Mouse (Mus musculus) olfactory bulb, adult 2 months (tissue): Measurements from ENCODE around the gene Baz1b. TPM values are rescaled to one million over a fixed set of nuclear protein-coding genes. Genes with fewer than 3 reads are reported as not detected.
A peak's percentile ranks its signal among the peaks of the same experiment; 100 is the strongest.

Source experiments
- H3K27ac ChIP-seq: fragments of 200-500 bp; 2 replicates; pipeline ENCODE4 v1.5.1; 2012; ENCODE audit warnings: low read depth, low read length; ENCODE audit not compliant: insufficient read depth
- H3K4me1 ChIP-seq: fragments of 200-500 bp; 2 replicates; pipeline ENCODE4 v1.6.1; 2012; ENCODE audit warnings: low read length; ENCODE audit not compliant: control insufficient read depth, insufficient read depth
- H3K4me3 ChIP-seq: fragments of 200-500 bp; 2 replicates; pipeline ENCODE4 v1.5.1; 2012; ENCODE audit warnings: mild to moderate bottlenecking, low read depth, low read length, moderate library complexity; ENCODE audit not compliant: insufficient read depth
- CTCF ChIP-seq: fragments of 200-500 bp; IDR thresholded peaks from 2 replicates; pipeline ENCODE4 v1.5.1; 2012; ENCODE audit warnings: low read depth, mild to moderate bottlenecking, low read length, moderate library complexity; ENCODE audit not compliant: insufficient read depth
- POLR2A ChIP-seq: fragments of 200-500 bp; IDR thresholded peaks from 2 replicates; pipeline ENCODE4 v1.6.1; 2012; ENCODE audit warnings: mild to moderate bottlenecking, low read depth, low read length, moderate library complexity; ENCODE audit not compliant: insufficient read depth
- WGBS: fragments of 180-500 bp; shearing (Covaris S2); methylation state at CpG from one replicate; pipeline ENCODE4 v1.1.7; 2018; 5-methylcytosine and 5-hydroxymethylcytosine counted together
- polyA plus RNA-seq: library from polyadenylated mRNA; stranded (reverse); fragments of >200 nt; gene quantifications from 2 replicates; pipeline ENCODE4 v1.2.4, GENCODE M21; 2012; ENCODE audit warnings: low replicate concordance; ENCODE audit not compliant: missing spikeins, insufficient read depth, insufficient read length

Gene Baz1b
- polyA plus RNA-seq, 1 experiment, result 147 TPM

DNA sequence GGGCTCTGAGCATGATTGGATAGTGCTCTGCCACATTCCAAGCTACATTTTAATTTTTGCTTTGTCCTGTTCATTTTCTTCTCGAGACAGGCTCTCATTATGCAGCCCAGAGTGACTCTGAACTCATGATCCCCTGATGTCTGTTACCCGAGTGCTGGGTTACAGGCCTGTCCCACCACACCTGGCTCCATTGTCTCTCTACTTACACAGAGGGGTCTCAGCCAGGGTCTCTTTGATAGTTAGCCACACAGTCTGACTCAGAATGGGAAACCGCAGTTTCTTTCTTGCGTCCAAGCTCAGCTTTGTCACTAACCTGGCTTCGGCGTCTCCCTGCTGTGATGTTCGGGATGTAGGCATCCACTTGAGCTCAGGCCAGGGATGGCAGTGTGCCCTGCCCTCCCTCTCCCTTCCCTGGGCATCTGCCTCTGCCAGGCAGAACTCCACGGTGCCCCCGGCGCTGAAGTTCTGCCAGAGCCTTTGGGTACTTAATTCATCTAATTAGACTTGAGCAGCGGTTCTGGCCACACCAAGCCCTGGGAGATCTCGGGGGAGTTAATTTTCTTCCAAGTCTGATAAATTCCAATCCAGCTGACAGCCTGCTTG, 84.6 kb downstream of the Baz1b start:
- no peak overlapping the region for H3K4me3 ChIP-seq
- 39% methylated on average over 12 of the region's 12 CpGs for WGBS
- no peak overlapping the region for H3K27ac ChIP-seq
- H3K4me1 ChIP-seq, result peaks cover 18% of the 10 kb centered on the region
- no peak for TF ChIP-seq POLR2A
- no peak for TF ChIP-seq CTCF

- H3K4me1 ChIP-seq, result peaks cover 20% of the 10 kb centered on the region
- H3K4me3 ChIP-seq, result no peak overlapping the region
- no peak overlapping the region for H3K27ac ChIP-seq
- WGBS, result 31% methylated on average over 15 of the region's 15 CpGs
- TF ChIP-seq POLR2A, result no peak
- TF ChIP-seq CTCF, result no peak
Observed at GRCm38 (mm10) chr5:135274663-135275396, 87.8 kb downstream of the Baz1b start.

DNA sequence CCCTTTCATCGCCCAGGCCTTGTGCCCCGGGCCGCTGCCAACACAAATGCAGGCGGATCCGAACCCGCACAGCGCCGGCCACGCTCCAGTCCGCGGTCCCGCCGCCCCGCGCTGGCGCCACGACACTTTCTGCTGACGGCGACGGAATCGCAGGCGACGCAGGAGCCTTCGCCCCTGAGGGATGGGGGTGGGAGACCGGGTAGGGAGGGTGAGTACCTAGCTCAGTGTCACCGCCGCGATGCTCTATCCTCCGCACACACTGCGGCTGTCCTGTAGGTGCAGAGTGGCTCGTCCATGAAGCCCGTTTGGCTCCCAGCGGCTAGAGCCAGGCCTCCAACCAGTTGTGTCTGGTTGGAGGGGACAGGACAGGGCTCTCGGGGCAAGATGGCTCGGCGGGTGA, 89.5 kb downstream of the Baz1b start:
- WGBS, result 17% methylated on average over 36 of the region's 36 CpGs
- no peak overlapping the region for H3K27ac ChIP-seq
- H3K4me3 ChIP-seq, result no peak overlapping the region
- TF ChIP-seq POLR2A (no peak), CTCF (no peak)
- H3K4me1 ChIP-seq, result peaks cover 21% of the 10 kb centered on the region

GRCm38 (mm10) chr5:135280226-135280625, 93.2 kb downstream of the Baz1b start:
- no peak for TF ChIP-seq POLR2A
- TF ChIP-seq CTCF, result no peak
- WGBS, result 63% methylated on average over 9 of the region's 9 CpGs
- no peak overlapping the region for H3K4me3 ChIP-seq
- no peak overlapping the region for H3K27ac ChIP-seq
- H3K4me1 ChIP-seq, result peaks cover 10% of the 10 kb centered on the region

GRCm38 (mm10) chr5:135285211-135285610, 98.1 kb downstream of the Baz1b start:
- no peak for TF ChIP-seq POLR2A
- TF ChIP-seq CTCF, result no peak
- Histone ChIP-seq H3K4me3 (no peak overlapping the region), H3K4me1 (0 out of 2 replicates have a peak, but pooled peaks cover 1% of the 10 kb centered on the region), H3K27ac (no peak overlapping the region)
- 41% methylated on average over 3 of the region's 3 CpGs for WGBS

DNA sequence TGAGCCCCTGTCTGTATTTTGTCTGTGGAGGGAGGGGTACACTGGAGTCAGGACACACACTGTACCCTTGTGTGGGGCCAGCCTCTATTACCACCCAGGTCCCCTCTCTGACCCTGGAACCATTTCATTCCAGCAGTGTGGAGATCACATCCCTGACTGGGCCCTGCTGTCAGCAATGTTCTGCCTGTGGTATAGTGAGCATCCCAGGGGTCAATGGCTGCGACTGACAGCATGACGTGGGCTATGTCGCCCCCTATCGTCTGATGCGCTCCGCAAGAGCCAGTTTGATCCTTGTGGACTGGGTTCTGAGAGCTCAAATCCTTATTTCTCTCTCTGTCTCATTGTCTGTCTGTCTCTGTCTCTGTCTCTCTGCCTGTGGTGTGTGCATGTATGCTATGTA, 99.1 kb downstream of the Baz1b start:
- H3K4me3 ChIP-seq, result no peak overlapping the region
- no peaks in the 10 kb centered on the region for H3K4me1 ChIP-seq
- WGBS, result 10% methylated on average over 6 of the region's 6 CpGs
- no peak for TF ChIP-seq POLR2A
- TF ChIP-seq CTCF, result peak; percentile 76
- no peak overlapping the region for H3K27ac ChIP-seq

GRCm38 (mm10) chr5:135286926-135287325, 99.9 kb downstream of the Baz1b start:
- no peaks in the 10 kb centered on the region for H3K4me1 ChIP-seq
- TF ChIP-seq CTCF (no peak), POLR2A (no peak)
- WGBS, result 82% methylated on average over 5 of the region's 5 CpGs

DNA sequence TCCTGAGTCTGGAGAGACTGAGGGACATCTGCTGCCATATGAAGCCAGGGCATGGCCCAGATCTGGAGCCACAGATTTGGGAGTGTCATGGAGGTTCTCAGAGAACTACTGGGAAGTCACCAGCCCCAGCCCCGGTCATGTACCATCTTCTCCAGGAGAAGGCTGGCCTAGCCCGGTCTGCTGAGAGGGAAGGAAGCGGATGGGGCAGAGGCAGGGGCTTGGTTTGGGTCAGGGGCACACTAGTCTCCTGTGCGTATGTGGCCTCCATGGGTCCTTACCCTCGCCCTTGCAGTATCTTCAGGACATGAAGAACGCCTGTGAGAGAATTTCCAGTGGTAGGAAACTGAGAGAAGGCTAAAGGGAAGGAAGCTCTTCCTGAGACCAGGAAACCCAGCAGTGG, 103.6 kb downstream of the Baz1b start:
- Histone ChIP-seq H3K27ac (no peak overlapping the region), H3K4me3 (no peak overlapping the region), H3K4me1 (peaks cover 6% of the 10 kb centered on the region)
- TF ChIP-seq POLR2A (no peak), CTCF (no peak)
- WGBS, result 91% methylated on average over 6 of the region's 6 CpGs

More at GRCm38 (mm10) chr5:135286926-135287325, 99.9 kb downstream of the Baz1b start:
- Histone ChIP-seq H3K27ac (no peak overlapping the region), H3K4me3 (no peak overlapping the region)

DNA sequence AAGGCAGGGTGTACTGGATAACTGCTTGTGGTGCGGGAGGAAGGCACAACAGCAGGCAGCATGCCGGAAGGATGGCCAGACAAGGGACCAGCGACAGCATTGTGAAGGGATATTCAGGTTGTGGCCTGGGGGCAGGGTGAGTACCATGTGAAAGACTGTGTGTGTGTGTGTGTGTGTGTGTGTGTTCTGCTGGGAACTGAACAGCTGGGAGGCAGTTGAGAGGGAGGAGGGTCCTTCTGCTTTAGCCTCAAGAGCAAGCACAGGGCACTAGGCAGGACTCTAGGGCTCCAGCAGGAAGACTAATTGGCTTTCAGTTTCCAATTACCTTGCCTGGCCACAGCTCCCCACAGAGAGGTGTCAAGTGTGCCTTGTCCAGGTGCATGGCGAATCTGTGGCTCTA, 104.1 kb downstream of the Baz1b start:
- TF ChIP-seq POLR2A (no peak), CTCF (no peak)
- Histone ChIP-seq H3K4me1 (peaks cover 6% of the 10 kb centered on the region), H3K27ac (no peak overlapping the region), H3K4me3 (no peak overlapping the region)
- WGBS, result 69% methylated on average over 4 of the region's 4 CpGs

DNA sequence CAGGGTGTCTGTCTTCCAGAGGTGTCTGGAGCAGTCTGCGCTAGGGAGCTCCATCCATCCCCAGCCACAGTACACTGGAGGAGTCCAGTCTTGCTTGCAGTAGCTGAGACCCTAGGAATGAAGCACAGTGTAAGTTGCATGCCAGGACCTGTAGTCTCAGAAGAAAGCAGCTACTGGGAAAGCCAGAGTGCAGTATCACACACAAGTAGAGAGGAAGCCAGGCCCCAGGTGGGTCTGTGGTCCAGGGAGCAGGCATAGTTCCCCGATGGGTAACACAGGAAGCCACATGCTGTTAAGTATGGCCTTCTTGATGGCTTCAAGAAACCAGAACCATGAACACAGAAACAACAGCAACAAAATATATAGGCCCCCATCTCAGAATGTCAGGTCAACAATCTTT, 104.9 kb downstream of the Baz1b start:
- peaks cover 6% of the 10 kb centered on the region for H3K4me1 ChIP-seq
- H3K4me3 ChIP-seq, result no peak overlapping the region
- H3K27ac ChIP-seq, result no peak overlapping the region
- WGBS, result 92% methylated on average over 2 of the region's 2 CpGs
- TF ChIP-seq CTCF (no peak), POLR2A (no peak)

Other genes with a start within 250 kb of the Baz1b start
- gene Cldn4, start 240.3 kb upstream of the Baz1b start, polyA plus RNA-seq, result not detected in 2 replicates
- gene Cldn3, start 201.1 kb upstream of the Baz1b start, polyA plus RNA-seq, result not detected in 2 replicates
- not detected in 2 replicates for gene Abhd11, start 178.1 kb upstream of the Baz1b start, polyA plus RNA-seq
- not detected in 2 replicates for gene Stx1a, start 163.8 kb upstream of the Baz1b start, polyA plus RNA-seq
- not detected in 2 replicates for gene Dnajc30, start 123.1 kb upstream of the Baz1b start, polyA plus RNA-seq
- gene Bud23, start 122.3 kb upstream of the Baz1b start, polyA plus RNA-seq, result not detected in 2 replicates
- gene Vps37d, start 109.0 kb upstream of the Baz1b start, polyA plus RNA-seq, result not detected in 2 replicates
- not detected in 2 replicates for gene Mlxipl, start 97.4 kb upstream of the Baz1b start, polyA plus RNA-seq
- gene Tbl2, start 37.6 kb upstream of the Baz1b start, polyA plus RNA-seq, result not detected in 2 replicates
- gene Bcl7b, start 19.0 kb upstream of the Baz1b start, polyA plus RNA-seq, result not detected in 2 replicates
- not detected in 2 replicates for gene Fzd9, start 64.0 kb downstream of the Baz1b start, polyA plus RNA-seq
- not detected in 2 replicates for gene Fkbp6, start 162.8 kb downstream of the Baz1b start, polyA plus RNA-seq
- gene Trim50, start 166.0 kb downstream of the Baz1b start, polyA plus RNA-seq, result not detected in 2 replicates
- gene Nsun5, start 182.7 kb downstream of the Baz1b start, polyA plus RNA-seq, result not detected in 2 replicates
- not detected in 2 replicates for gene Pom121, start 207.3 kb downstream of the Baz1b start, polyA plus RNA-seq